Mouse (Mus musculus): ENCODE results near the gene Tnfrsf9.

GRCm38 (mm10) chr4:150871392-150872138 lies 42.8 kb upstream of the Tnfrsf9 start:
- TF ChIP-seq CTCF (IDR thresholded peaks at IDR 0.05; ENCODE audit: low read depth) (no peak), EP300 (IDR thresholded peaks at IDR 0.05; ENCODE audit: low read depth) (no peak)

All from heart, postnatal 0 days (tissue).